Mouse (Mus musculus) liver, embryonic 14.5 days (tissue): Measurements from ENCODE around the gene Ppp1r7.

Experiments
- CTCF ChIP-seq: IDR thresholded peaks from 2 replicates; pipeline ENCODE4 v1.5.1; 2016; ENCODE audit warnings: antibody characterized with exemption, low read depth, control low read depth
- EP300 ChIP-seq: IDR thresholded peaks from 2 replicates; pipeline ENCODE4 v1.6.1; 2016; ENCODE audit warnings: antibody characterized with exemption, low read depth

- TF ChIP-seq EP300 (no peak), CTCF (no peak)
Observed at GRCm38 (mm10) chr1:93388906-93389305, 46.3 kb downstream of the Ppp1r7 start.
